Mouse (Mus musculus) CD8-positive naive resting alpha-beta T cell, adult 2 months (primary cell): ENCODE measurements around the gene Fkbp7.
A peak's percentile ranks its signal among the peaks of the same experiment; 100 is the strongest.
"Not testable (repeated sequence)": the region's sequence is repeated elsewhere in the genome, so short reads cannot be mapped to it uniquely, and the experiment has no call there.

Experiments
- DNase-seq, 2 experiments: peaks; one replicate each; pipeline ENCODE4 v3.0.0; 2022; ENCODE audit warnings: low read depth in 2 of 2, low spot score in 2 of 2

The Fkbp7 gene

GRCm38 (mm10) chr2:76667200-76667599, 5.7 kb downstream of the Fkbp7 start:
- no peak for DNase-seq

- DNase-seq = no peak
Observed at GRCm38 (mm10) chr2:76665531-76665930, 7.4 kb downstream of the Fkbp7 start.

- no peak for DNase-seq
Observed at GRCm38 (mm10) chr2:76659419-76659818, 13.5 kb downstream of the Fkbp7 start.

GRCm38 (mm10) chr2:76658551-76658950, 14.4 kb downstream of the Fkbp7 start:
- no peak for DNase-seq

- no peak for DNase-seq
Observed at GRCm38 (mm10) chr2:76655982-76656381, 16.9 kb downstream of the Fkbp7 start.

- DNase-seq = no peak
Observed at GRCm38 (mm10) chr2:76655444-76655843, 17.5 kb downstream of the Fkbp7 start.

- no peak for DNase-seq
Observed at GRCm38 (mm10) chr2:76654646-76655045, 18.3 kb downstream of the Fkbp7 start.

- no peak for DNase-seq
Observed at GRCm38 (mm10) chr2:76653070-76653469, 19.8 kb downstream of the Fkbp7 start.

GRCm38 (mm10) chr2:76648666-76649141, 24.2 kb downstream of the Fkbp7 start:
- DNase-seq = no peak

- DNase-seq = peak; percentile 57 to 73
Observed at GRCm38 (mm10) chr2:76647883-76648570, 24.9 kb downstream of the Fkbp7 start, which contains the start of the genes Prkra and Pjvk. Gene Prkra (minus strand): TSS chr2:76648015. Gene Pjvk (plus strand): TSS chr2:76648476.

GRCm38 (mm10) chr2:76647441-76647869, 25.5 kb downstream of the Fkbp7 start:
- DNase-seq = no peak

GRCm38 (mm10) chr2:76643801-76644200, 29.1 kb downstream of the Fkbp7 start:
- DNase-seq = no peak

- no peak for DNase-seq
Observed at GRCm38 (mm10) chr2:76639637-76640036, 33.3 kb downstream of the Fkbp7 start.

GRCm38 (mm10) chr2:76631600-76631999, 41.3 kb downstream of the Fkbp7 start:
- DNase-seq = no peak

GRCm38 (mm10) chr2:76630293-76630692, 42.6 kb downstream of the Fkbp7 start:
- DNase-seq = no peak

GRCm38 (mm10) chr2:76622316-76622715, 50.6 kb downstream of the Fkbp7 start:
- DNase-seq = not testable (repeated sequence)

- DNase-seq = no peak
Observed at GRCm38 (mm10) chr2:76621724-76622123, 51.2 kb downstream of the Fkbp7 start.

- DNase-seq = no peak
Observed at GRCm38 (mm10) chr2:76620188-76620587, 52.7 kb downstream of the Fkbp7 start.

GRCm38 (mm10) chr2:76618078-76618477, 54.8 kb downstream of the Fkbp7 start:
- peak in 1 of 2 experiments; percentile 14 for DNase-seq
